Mouse (Mus musculus): ENCODE data around the gene Cox4i2.

The Cox4i2 gene

DNA sequence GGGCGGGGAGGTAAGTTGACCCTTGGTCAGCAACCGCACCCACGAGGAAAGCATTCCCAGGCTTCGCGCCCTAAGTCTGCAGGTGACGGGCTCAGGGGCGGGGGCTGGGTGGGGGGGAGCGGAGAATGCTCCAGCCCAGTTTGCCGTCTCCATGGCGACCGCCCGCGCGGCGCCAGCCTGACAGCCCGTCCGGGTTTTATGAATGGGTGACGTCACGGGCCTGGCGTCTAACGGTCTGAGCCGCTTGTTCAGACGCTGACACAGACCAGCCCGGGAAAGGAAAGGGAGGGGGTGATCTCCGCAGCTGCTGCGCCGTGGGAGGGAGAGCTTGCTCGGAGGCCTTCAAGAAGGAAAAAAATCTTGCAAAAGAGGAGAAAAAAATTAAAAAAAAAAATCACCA, 19.0 kb upstream of the Cox4i2 start:
- DNase-seq (ENCODE audit: low spot score): peak; percentile 96

DNA sequence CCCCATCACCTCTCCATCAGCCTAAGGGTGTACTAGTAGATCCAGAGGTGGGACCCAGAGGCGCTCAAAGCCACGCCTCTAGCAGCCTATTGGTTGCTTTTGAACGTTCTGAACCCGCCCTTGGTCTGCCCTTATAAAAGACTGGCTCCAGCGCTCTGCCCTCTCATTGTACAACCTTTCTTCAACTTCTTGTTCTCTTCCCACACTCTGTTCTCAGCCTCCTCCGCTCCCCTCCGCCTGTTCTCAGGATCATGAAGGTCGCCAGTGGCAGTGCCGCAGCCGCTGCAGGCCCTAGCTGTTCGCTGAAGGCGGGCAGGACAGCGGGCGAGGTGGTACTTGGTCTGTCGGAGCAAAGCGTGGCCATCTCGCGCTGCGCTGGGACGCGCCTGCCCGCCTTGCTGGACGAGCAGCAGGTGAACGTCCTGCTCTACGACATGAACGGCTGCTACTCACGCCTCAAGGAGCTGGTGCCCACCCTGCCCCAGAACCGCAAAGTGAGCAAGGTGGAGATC, 17.8 kb upstream of the Cox4i2 start, which contains the start of gene Id1:
Gene Id1, plus strand, starts transcription at position 162 of the 512 bp plus-strand sequence.
- peak; percentile 79 for DNase-seq (ENCODE audit: low spot score)

DNA sequence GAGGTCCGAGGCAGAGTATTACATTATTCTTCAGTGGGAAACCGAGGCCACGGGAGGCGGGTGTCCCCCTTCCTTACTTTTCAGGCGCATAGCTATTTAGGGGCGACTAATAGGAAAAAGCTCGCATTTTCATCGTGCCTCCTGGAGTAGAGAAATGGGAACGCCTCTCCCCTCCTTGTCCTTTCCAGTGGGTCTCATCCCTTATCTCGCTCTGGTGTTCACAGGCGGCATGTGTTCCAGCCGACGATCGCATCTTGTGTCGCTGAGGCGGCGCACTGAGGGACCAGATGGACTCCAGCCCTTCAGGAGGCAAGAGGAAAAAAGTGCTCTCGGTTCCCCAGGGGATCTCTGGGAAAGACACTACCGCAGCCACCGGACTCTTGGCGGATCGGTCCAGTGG, 17.2 kb upstream of the Cox4i2 start:
- DNase-seq (ENCODE audit: low spot score): peak; percentile 36

DNA sequence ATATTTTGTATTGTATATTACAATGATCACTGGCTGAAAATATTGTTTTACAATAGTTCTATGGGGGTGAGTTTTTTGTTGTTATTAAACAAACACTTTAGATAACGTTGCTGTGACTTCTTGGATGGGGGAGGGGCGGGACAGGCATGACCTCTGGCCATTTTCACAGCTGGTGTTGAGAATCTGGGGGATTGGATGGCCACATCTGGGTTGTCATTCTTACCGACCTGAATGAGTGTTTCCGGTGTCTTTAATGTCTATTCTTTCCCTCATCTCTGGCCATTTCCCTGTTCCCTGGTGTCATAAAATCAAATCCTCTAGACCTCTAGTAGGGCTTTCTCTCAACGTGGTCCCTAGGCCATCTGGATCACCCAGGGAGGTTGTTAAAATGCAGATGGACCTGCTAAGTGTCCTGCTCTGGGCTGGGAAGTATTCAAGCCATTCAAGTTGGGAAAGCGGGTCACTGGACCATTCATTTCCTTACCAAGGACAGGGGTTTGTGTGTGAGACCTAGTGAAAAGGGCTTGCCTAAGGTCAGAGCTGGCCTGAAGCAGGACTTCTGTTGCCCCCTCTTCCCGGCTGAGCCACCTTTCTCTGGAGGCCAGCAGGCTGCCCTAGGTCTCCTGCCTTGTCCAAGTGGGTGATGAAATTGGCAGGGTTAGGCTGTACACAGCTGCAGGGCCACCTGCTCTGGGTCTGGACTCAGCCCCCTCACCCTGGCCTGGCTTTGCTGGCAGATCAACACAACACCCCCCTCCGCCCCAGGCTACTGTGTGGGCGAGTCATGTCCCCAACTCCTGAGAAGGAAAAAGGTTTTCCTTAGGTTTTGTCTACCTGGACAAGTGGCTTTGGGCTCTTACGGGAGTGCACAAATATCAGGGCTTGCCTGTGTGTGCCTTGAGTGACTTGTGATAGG, 16.4 kb upstream of the Cox4i2 start:
- DNase-seq (ENCODE audit: low spot score): peak; percentile 35

DNA sequence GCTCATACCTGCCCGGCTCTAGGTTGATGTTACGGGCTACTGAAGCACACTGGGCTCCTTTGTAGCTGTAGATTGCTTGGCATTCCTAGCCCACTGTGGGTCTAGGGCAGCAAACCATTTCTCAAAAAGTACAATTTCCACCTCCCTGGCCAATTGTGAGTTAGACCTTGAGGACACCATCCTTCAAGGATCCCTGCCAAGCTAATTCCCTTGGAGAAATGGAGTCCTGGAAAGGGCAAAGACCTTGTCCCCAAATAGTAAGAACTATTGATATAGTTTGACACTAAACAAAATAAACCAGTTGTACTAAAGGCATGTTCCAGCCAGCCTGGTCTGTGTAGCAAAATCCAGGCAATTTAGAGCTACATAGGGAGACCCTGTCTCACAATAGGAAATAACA, 15.6 kb upstream of the Cox4i2 start:
- DNase-seq (ENCODE audit: low spot score): no peak

DNA sequence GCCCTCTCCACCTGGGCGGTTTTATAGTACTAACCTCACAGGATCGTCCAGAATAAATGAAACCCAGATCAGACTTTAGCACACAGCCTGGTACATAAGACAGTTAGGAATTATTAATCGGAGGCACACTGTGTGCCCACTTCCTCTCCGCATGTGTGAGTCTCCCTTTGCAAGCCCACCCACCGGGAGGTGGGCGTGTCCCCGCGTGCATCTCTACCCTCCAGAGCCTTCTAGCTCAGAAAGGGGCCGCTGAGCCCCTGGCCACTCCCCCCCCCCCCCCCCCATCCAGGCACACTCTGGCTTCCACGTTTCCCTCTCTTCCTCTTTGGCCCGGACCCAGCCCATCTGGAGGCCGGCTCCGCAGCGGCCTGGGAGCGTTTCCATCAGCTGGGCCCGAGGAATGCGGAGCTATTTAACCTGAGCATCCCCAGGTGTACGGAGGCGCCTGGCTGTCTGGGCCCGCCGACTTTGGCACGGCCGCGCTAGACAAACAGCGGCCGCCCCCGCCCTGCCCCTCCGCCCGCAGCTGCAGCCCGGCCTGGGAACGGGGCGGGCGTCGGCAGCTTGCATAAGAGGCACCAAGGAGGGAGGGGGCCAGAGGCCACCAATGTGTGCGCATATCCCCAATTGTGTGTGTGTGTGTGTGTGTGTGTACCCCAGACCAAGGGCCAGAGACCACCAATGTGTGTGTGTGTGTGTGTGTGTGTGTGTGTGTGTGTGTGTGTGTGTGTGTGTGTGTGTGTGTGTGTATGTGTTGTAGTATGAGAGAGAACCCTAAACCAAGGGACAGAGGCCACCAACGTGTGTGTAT, 14.7 kb upstream of the Cox4i2 start:
- peak; percentile 76 for DNase-seq (ENCODE audit: low spot score)

DNA sequence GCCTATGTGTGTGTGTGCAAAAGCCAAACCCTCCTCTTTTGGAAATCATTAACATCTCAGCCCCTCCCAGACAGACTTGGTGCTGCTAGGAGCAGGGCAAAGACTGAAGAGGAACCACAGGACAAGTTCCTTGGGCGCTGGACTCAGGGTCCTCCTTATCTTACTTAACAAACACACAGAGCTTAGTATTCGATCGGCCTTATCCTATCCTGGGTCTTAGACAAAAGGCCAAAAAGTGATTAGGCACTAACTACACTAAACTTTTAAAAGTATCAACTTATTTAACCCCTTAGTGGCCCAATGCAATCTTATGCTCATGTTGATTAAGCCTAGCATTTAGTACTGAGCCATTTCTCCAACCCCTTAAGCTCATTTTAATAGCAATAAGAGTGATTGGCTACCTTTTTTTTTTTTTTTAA, 14.1 kb upstream of the Cox4i2 start:
- no peak for DNase-seq (ENCODE audit: low spot score)

DNA sequence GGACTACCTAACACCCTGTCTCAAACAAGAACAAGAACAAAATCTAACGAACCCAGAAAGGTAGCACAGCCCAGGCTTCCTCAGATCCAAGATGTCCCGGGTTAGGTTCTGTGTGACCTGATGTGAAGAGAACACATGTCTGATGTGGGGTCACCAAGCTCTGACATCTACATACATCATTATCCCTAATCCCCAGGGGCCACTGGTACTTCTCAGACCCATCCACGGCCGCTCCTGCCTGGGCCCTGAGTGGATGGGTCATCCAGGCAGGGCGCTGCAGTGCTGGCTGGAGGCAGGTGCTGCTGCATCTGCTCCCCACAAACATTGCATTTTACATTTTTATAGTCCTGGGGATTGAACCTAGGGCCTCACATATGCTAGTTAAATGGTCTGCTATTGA, 13.5 kb upstream of the Cox4i2 start:
- no peak for DNase-seq (ENCODE audit: low spot score)

DNA sequence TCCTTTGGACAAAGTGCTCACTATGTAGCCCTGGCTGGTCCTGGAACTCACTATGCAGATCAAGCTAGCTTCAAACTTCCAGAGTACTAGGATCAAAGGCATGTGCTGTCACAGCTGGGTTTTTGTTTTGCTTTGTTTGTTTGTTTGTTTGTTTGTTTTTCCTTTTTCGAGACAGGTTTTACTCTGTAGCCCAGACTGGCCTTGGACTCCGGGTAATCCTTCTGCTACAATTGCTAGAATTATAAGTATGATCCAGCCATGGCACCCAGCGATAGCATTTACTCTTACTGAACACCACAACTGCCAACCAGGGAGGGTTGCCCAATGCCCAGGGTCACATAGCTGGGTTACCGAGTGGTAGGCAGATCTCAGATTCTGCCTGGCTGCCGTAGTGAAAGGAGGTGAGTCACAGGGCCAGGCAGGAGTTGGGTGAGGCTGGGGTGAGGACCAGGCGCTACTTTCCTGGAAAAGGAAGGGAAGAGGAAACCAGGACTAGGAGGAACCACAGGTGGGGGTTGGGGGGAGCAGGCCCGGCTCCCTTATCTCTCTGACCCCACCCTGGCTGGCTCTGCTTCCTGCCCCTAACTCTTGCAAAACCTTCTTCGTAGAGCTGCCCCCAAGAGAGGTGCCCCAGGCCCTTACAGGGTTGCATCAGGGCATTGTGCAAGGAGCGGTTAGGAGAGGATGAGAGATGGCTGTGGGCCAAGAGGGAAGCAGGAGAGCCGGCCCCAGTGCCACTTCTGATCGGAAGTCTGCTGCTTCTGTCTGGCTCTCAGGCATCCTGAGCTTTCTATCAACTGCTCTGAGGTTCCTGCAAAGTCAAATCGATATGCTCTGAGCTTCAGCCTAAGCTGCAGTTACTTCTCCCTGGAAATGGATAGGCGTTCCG, 12.6 kb upstream of the Cox4i2 start:
- DNase-seq (ENCODE audit: low spot score): peak; percentile 73

DNA sequence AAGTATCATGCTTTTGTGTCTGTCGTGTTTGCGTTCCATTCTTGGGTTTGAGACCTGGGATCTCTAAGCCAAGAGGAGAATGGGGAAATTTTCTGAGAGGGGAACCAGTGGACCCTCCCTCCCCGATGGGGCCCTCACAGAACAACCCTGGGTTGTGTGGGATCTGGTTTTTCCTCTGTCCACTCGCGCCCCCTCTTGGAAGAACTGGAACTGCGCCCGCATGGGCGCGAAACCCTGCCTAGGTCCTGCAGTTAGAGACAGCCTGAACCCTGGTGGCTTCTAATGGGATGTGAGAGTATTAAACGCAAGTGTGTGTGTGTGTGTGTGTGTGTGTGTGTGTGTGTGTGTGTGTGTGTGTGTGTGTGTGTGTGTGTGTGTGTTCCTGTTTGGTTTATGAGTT, 11.5 kb upstream of the Cox4i2 start:
- peak; percentile 72 for DNase-seq (ENCODE audit: low spot score)

DNA sequence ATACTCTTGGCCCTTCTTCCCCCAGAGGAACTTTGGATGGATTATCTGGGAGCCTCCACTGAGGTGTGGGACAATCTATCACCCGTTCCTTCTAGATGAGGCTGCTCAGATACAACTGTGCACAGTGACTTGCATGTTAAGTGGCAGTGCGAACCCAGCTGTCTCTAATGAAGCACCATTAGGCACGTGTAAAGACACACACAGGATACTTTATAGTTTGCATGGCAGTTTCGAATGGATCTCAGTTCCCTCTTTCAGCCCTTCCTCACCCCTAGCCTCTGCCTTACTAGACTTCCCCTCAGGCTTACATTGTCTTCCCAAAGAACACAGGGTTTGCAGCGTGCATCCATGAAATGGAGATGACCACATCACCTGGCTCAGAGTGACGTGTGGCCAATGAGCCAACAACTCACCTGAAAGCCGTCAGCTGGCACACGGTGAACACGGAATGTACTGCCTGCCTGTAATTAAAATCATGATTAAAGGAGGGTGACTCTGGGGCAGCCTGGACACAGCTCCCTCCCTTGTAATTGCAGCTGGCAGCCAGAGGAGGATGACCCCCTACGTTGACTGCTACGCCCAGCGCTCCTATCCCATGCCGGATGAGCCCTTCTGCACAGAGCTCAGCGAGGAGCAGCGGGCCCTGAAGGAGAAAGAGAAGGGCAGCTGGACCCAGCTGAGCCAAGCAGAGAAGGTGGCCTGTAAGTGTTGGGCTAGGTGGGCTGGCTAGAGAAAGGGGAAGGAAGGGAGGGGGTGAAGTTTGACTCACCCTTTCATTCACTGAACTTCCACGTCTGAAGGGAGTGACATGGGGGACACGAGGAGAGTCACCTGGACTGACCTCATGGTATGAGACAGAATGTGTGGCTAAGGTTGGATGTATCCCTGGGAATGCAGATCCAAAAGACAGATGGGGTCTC, 2.8 kb downstream of the Cox4i2 start:
- no peak for DNase-seq (ENCODE audit: low spot score)

DNA sequence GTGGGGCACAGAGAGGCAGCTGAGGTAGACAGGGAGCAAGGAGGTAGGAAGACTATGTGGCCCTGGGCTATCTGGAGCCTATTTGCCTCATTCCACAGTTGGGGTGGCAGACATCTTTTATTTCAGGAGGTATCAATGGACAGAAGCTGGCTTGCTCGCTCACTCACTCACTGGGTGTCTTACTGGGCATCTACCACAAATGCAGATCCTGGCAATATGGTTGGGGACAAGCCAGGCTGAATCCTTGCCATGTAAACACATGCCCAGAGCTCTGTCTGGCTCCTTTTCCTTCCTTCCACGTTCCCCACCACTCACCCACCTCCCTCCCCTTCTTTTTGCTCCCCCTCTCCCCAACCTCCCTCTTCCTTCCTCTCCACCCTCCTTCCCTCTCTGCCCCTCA, 3.5 kb downstream of the Cox4i2 start:
- no peak for DNase-seq (ENCODE audit: low spot score)

DNA sequence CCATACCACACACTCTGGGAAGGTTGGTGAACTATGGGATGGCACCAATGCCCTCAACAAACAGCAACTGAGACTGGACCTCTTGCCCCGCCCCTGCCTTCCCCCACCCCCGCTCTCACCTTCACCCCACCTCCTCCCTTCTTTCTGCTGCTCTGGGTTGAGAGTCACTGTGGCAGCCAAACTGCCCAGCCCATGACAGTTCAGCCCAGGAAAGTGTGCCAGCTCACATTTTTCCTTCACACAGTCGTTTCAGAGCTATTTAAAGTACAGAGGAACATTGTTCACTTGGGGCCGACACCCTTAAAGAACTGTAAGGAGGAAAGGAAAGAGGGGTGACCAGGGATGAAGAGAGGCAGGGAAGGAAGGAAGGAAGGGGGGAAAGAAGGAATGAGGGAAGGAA, 4.4 kb downstream of the Cox4i2 start:
- DNase-seq (ENCODE audit: low spot score): no peak

DNA sequence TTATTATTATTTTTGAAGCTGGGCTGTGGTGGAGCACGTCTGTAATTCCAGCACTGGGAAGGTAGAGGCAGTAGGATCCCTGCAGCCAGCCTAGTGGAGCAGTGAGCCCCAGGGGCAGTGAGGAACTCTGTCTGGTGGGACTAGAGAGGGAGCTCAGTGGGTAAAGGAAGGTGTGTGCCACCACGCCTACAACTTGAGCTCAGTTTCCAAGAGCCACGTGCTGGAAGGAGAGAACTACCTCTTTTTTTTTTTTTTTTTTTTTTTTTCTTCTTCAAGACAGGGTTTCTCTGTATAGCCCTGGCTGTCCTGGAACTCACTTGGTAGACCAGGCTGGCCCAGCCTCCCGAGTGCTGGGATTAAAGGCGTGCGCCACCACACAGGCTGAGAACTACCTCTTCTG, 9.3 kb downstream of the Cox4i2 start:
- DNase-seq (ENCODE audit: low spot score): no peak

DNA sequence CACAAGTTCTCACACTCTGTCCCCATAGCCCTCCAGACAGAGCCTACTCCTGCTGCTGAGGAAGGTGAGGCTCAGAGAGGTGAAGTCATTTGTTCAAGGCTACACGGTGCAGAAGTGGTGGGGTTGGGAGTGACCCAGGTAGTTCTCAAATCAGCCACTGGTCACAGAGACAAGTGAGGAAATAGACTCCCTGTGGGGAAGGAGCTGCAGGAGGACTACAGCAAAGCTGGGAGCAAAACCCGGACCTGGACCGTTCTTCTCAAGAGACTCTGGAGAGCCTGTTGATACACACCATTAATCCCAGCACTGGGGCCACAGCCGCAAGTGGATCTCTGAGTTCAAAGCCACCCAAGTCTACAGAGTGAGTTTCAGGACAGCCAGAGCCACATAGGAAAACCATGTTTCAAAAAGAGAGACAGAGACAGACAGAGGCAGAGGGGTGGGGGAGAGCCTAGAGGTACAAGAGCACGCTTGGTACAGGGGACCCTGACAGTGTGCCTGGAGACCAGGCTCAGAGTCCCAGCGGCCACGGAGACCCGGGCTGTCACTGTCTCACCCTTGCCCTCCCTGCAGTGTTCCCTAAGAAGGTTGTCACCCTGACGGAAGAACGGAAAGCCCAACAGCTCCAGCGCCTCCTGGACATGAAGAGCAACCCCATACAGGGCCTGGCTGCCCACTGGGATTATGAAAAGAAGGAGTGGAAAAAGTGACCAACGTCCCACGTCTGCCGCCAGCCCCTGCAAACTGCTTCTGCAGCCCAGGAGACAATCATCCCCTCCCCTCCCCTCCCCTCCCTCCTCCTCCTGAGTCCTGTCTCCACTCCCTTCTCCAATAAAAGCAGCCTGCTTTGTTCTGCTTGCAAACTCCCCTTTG, 10.4 kb downstream of the Cox4i2 start:
- DNase-seq (ENCODE audit: low spot score): no peak

DNA sequence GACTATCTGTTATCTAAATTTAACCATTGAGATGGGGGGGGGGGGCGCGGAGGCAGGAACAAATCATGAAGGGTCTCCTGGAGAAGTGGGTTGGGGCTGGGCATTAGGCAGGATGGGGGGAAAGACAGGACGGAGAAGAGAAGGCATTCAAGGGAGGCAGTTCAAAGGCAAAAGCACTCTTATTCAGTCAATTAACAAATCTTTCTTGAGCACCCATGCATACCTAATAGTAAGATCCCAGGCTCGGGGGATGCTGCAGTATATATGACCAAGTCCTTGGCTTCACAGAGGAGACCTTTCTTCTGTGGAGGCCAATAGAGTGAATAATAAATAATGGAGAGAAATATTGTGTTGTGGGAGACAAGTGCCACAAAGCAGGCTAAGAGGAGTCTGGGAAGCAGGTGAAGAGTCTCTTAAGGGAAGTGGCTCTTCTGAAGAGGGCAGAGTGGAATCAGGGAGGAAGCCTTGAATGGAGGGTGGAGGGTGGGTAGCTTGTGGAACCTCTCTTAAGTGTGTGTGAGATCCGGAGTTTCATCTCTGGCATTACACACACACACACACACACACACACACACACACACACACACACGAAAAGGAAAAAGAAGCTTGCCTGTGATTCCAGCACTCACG, 11.2 kb downstream of the Cox4i2 start:
- DNase-seq (ENCODE audit: low spot score): no peak

DNA sequence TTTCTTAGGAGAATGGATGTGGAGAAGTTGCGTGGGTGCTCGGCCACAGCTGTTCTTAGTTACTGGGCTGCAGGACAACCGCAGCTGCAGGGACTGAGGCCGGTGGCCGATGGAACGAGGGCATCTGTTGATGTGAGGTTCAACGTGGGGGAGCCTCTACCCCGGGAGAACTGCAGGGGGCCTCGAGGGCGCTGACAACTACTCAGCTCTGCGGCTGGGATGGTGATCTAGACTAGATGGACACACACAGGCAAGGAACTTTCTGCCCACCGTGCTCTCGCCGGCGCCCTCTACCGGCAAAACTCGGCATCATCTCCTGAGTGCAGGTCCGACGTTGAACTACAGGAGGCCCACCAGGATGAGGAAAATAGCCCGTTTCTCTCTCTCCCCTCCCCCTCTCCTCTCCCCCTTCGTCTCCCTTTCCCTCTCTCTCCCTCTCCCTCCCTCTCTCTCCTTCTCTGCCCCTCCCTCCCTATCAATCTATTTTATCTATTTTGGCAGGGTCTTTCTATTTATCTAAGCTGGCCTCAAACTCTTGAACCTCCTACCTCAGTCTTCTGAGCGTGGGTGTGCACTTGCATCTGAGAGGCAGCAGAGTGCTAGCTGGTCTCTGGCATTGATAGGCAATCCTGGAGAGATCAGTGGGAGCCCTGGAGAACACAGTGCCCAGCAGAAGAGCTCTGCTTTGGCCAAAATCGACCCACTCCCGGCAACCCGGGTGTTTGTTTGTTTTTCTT, 12.6 kb downstream of the Cox4i2 start:
- peak; percentile 94 for DNase-seq (ENCODE audit: low spot score)

DNA sequence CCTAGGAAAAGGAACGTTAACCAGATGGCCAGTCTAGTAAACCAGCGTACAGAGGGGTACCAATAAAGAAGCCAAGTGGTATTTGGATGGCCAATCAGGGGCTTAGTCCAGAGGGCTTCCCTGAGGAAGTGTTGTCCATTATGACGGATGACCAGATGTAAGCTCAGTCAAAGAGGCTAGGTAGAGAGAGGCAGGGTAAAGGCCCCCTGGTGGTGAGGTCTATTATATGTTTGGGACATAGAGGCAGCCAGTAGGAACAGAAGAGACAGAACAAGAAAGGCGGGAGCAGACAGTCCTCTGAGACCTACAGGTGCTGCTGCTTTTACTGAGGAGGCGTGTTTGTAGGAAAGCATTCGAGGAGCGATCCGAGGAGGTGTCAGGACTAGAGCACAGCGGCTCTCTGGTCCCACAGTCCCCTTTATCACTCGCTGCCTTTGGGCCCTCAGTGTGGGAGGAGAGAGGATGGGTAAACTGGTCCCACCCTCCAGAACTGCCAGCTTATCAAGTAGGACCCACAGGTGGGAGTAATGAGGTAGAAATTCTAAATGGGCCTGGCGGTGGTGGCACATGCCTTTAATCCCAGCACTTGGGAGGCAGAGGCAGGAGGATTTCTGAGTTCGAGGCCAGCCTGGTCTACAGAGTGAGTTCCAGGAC, 13.8 kb downstream of the Cox4i2 start:
- peak; percentile 52 for DNase-seq (ENCODE audit: low spot score)
